Mouse (Mus musculus): ENCODE data around the gene Lat2. TPM values are rescaled to one million over a fixed set of nuclear protein-coding genes. Genes with fewer than 3 reads are reported as not detected.

Lat2 gene
- total RNA-seq, 2 experiments from 2014 or later, result 0.87 to 1.2 TPM

DNA sequence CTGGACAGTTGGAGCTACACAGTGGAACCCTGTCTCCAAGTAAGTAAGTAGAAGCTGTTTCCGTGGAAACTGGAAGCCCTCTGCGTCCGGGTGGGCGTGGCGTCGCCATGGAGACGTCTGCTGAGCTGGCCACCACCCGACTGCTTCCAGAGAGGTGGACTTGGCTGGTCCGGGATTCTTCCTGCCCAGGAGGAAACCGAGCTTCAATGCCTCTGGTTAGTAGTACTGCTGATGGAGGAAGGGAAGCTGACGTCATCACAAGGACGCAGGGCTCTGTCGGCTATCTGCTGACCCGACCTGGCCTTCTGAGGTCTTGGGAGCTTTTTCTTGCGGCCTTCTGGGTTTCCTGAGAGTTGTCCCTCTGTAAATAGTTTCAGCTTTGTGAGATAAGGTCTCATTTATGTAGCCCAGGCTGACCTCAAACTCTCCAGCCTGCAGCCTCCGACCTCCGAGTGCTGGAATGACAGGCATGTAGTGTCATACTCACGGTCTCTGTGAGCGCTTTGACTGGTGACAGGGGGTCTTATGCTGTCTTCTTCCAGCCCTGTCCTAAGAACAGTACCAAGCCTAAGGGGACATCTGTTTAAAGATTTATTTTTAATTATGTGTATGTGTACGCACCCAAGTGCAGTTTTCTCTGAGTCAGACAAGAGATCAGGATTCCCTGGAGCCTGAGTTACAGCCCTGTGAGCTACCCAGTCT lies 59.2 kb downstream of the Lat2 start:
- peak overlapping the region; percentile 37; the same call in 1 of the 2 replicates for H3K4me3 ChIP-seq
- intact Hi-C loops (cut with DNase I), result loop anchor here (1.0 kb wide), 1 partner anchor 17 kb away; no protein-coding TSS in a partner anchor
- no peak for TF ChIP-seq CTCF (IDR thresholded peaks at IDR 0.05)

GRCm38 (mm10) chr5:134553951-134554546 lies 60.8 kb downstream of the Lat2 start:
- intact Hi-C loops (cut with DNase I), result no loop called here

More for the DNA sequence above, 59.2 kb downstream of the Lat2 start:
- H3K27ac ChIP-seq, result peak overlapping the region; percentile 74
- DNase-seq, result peak; percentile 82

GRCm38 (mm10) chr5:134552110-134552972 lies 62.5 kb downstream of the Lat2 start, which contains the start of gene Clip2:
Gene Clip2 (minus strand): TSS chr5:134552434.
- peak; percentile 100 for DNase-seq
- Histone ChIP-seq H3K27ac (peak within 1 kb of the TSS; percentile 90), H3K4me3 (peak within 1 kb of the TSS; percentile 90)
- intact Hi-C loops (cut with DNase I), result no loop called here
- peak; percentile 37 for TF ChIP-seq CTCF (IDR thresholded peaks at IDR 0.05)

More at GRCm38 (mm10) chr5:134553951-134554546, 60.8 kb downstream of the Lat2 start:
- DNase-seq, result no peak
- TF ChIP-seq CTCF (IDR thresholded peaks at IDR 0.05), result no peak
- Histone ChIP-seq H3K4me3 (no peak overlapping the region), H3K27ac (no peak overlapping the region)

GRCm38 (mm10) chr5:134551233-134552109 lies 63.4 kb downstream of the Lat2 start:
- Histone ChIP-seq H3K27ac (peak overlapping the region; percentile 90), H3K4me3 (peak overlapping the region; percentile 90)
- intact Hi-C loops (cut with DNase I), result loop anchor here (2.0 kb wide), 1 partner anchor 45 kb away; no protein-coding TSS in a partner anchor
- DNase-seq, result peak; percentile 57
- TF ChIP-seq CTCF (IDR thresholded peaks at IDR 0.05), result no peak

DNA sequence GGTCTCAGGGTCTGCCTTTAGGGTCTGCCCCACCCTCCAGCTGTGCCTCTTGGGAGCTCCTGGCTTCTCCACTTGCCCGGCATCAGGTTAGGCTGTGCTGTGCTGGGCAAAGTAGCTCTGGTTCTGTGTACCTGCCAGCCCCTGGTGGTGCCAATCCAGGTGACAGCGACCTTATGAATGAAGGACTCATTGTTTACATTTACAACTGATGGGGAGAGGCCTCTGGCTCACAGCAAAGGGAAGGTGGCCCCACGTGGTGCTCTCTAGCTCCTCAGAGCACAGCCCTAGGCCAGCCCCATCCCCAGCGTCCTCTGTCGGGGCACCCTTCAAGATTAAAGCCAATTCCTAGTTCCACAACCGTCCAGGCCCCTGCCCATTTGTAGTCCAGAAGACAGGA lies 64.0 kb downstream of the Lat2 start:
- intact Hi-C loops (cut with DNase I), result loop anchor here (2.0 kb wide), 1 partner anchor 44 kb away; no protein-coding TSS in a partner anchor
- Histone ChIP-seq H3K27ac (peak overlapping the region; percentile 90), H3K4me3 (peak overlapping the region; percentile 90)
- TF ChIP-seq CTCF (IDR thresholded peaks at IDR 0.05), result no peak
- DNase-seq, result no peak

Small RNA genes within 50 kb of the gene (microRNA-seq; reads per million reads assigned to microRNA genes)
- not detected for gene Mir7228

Other genes starting within 250 kb of the Lat2 start
- gene Gtf2ird1, start 158.3 kb downstream of the Lat2 start, total RNA-seq (2021), result 10 to 100 TPM; 14.6 to 21.5 TPM
- 1 to 10 TPM; 3.0 to 4.2 TPM for gene Clip2, start 62.6 kb downstream of the Lat2 start, total RNA-seq (2021)
- gene Syna, start 54.9 kb downstream of the Lat2 start, total RNA-seq (2021), result not detected
- gene Rfc2, start 33.7 kb downstream of the Lat2 start, total RNA-seq (2021), result 10 to 100 TPM; 18.3 to 19.8 TPM
- gene Eif4h, start 24.5 kb upstream of the Lat2 start, total RNA-seq (2021), result 100 to 1,000 TPM in 1 of 2 experiments, 10 to 100 TPM in 1; 92.2 to 105 TPM
- gene Limk1, start 73.6 kb upstream of the Lat2 start, total RNA-seq (2021), result 1 to 10 TPM; 1.5 to 2.2 TPM
- 10 to 100 TPM; 17.6 to 31.6 TPM for gene Eln, start 132.3 kb upstream of the Lat2 start, total RNA-seq (2021)